Mouse (Mus musculus): ENCODE measurements around the gene Tsc22d1.

Tsc22d1 gene

DNA sequence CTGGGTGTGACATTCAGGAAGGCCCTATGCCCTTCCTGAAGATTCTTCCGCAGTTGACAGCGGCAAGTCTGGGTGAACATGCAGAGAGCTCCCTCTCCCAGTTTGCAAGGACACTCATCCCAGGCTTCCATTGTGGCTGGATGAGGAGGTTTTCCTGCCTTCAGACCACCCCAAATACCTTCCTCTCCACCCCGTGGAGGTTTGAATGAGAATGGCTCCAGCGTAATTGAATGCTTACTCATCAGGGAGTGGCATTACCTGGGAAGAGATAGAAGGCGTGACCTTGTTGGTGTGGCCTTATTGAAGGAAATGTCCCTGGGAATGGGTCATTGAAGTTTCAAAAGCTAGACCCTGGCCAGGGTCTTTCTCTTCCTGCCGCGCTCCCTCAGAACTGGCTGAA is 100.9 kb downstream of the Tsc22d1 start:
- DNase-seq (ENCODE audit: low spot score in 2 of 2): no peak

DNA sequence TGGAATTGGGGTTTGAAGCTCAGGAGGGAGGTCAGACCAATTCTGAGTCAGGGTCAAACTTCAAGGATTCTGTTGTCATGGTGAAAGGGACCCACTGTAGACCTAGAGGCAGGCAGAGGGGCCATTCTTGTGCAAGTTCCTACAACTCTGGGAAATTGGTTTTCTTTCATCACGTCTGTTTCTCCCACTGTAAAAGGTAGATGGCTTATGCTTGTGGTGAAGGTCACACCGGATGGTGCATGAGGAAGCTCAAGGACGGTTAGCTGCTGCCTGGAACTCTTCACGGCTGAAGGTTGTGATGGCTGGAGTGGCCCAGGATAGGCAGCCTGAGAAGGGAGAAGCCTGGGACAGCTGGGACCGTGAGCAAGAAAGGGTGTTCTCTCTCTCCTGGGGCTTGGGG is 103.5 kb downstream of the Tsc22d1 start:
- DNase-seq (ENCODE audit: low spot score in 2 of 2): no peak

DNA sequence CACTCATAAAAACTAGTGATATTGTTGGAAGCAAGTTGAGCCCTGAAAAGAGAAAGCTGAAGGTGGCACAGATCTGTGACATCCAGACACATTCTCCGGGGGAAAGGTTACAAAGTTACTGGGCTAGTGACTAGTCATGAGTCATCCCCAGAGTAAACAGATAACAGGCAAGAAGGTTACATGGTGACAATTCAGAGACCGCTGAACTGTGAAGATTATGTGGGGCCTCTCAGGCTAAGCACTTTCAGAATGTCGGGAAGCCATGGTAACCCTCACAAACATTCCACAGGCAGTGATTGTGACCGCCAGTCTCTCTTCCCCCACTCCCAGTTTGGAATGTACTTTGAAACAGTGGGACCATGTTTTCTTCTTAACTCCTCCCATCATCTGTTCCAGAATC is 105.8 kb downstream of the Tsc22d1 start:
- DNase-seq (ENCODE audit: low spot score in 2 of 2): no peak

DNA sequence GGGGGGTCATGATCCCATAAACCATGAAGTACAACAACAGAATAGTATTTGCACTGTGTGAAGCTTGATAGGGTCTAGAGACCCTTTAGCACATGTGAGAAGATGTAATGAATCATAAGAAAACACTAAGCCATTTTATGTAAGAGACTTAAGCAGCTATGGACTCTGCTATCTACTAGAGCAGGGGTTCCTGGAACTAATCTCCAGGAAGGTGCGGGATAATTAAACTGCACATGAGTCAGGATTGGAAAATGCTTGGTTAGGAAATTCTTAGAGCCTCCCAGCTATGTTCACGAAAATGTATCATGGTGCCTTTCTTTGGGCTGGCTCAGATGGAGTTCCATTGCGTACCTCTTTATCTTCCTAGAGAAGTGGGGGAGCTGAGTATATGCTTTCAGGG is 106.5 kb downstream of the Tsc22d1 start:
- no peak for DNase-seq (ENCODE audit: low spot score in 2 of 2)

DNA sequence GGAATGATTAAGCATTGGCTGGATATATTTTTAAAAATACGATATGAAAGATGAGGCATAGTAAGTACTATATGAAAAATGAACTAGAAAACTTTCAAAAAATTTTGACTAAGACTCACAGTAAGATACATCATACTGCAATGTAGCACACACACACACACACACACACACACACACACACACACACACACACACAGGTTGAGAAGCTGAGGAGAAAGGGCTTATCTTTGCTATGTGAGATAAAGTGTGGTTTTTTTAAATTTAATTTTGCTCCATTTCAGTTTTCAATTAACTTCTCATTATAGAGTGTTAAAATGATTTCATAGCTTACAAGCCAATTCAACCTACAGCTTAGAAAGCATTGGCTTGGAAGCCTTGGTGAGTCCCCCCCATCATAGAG is 108.6 kb downstream of the Tsc22d1 start:
- DNase-seq (ENCODE audit: low spot score in 2 of 2): no peak

DNA sequence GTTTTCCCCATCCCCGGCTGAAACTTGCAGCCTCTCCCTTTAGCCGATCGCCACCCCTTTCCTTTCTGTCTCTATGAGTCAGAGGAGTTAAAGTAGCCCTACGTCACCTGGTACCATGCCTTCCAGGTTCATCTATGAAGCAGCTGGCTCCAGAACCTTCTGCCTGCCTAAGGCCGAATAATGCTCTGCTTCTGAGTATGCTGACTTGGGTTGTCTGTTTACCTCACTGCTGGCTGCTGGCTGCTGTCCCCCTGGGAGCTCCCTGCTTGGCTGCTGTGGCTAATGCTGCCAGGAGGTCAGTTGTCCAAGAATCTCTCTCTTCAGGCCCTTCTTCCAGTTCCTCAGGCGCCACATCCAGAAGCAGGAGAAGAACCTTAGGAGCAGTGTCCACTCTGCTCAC is 111.7 kb downstream of the Tsc22d1 start:
- DNase-seq (ENCODE audit: low spot score in 2 of 2): no peak

DNA sequence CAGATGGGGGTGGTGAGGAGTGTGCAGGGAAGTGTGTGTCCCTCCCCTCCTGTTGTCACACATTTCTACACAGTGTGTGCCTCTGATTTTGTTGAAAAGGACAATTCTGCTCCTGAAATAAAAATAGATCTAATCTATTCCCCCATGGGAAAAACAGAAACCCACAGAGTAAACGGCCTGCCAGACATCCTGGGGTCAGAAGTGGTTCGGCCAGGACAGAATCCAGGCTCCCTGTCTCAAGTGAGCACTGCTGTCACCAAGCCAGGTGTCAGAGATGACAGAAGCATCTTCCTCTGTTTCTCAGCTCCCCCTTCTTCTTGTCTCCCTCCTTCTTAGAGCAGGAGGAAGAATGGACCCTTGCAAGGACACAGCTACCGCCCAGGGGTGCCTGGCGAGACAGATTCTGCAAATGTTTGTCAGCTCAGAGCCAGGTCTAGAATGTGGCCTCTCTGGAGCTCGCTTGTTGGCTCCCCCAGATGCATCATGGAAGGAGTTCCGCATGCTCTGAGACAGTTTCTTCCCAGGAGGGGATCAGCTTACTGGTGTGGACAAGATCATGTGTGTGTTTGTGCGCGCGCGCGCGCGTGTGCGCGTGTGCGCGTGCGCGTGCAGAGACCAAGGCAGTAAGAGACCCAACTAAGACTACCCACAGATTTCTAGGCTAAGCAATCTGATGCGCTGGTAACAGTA is 112.4 kb downstream of the Tsc22d1 start:
- DNase-seq (ENCODE audit: low spot score in 2 of 2): no peak

DNA sequence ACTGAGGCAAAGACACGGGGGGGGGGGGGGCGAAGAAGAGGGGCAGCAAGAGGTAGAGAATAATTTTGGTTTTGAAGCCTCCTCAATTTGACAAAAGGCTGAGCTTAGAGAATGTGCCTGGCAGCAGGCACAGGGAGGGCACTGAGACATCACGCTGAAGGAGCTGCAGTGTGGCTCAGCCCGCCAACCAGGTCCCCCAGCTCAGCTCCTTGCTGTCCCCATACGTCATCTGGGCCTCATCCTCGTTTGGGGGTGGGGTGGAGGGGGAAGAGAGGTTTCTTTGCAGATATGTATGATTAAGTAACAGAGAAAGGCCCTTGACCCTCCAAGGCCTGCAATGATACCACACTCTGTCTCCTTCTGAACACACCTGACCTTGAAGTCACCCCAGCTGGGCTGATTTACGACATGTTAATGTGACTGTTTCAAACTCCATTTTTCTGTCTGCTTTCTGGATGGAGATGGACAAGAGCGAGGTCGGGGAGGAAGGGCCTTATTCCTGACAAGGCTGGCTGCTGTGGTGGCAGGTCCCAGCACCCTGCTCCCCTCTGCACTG is 113.1 kb downstream of the Tsc22d1 start:
- no peak for DNase-seq (ENCODE audit: low spot score in 2 of 2)

DNA sequence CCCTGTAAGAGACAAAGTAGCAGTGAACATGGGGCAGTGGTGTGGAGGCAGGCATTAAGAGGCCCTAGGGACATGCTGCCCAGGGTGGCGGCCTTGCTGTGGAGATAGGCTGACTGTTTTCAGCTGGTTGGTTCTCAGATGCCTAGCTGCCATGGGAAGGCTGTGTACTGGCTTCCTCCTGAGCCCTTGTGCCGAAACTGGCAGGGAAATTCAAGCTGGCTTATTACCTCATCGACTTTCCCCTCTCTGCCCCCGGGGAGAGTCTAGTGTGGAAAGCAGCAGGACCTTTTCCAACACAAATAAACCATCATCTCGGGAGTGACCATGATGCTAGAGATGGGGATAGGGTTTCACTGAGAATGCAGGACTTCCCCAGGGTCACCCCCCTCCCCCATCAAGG is 113.9 kb downstream of the Tsc22d1 start:
- no peak for DNase-seq (ENCODE audit: low spot score in 2 of 2)

DNA sequence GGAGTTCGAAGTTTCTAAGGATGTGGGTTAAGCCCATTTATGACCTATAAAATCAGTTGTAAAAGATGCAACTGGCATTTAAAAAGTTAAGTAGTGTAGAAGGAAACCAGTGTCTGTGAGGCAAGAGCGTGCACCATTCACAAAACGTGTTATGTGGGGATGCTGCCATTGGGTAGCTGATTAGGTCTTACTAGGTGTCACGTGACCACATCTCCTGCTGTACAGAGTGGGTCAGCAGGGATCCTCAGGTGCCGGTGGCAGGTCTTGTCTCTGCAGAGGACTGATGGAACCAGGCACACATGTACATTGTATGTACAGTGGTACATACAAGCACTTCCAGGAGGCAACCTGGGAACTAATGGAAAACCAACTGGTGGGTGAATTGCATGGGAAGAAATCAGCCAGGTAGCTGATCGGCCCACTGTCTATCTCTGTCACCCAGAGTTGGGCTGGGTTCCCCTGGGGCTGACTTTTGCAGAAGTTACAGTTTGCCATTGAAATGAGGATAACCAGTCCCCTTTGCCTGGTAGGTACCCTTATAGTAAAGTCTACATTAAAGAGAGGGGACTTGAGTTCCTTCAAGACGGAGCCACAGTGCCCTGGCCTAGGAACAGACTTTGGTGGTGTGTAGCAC is 116.4 kb downstream of the Tsc22d1 start:
- no peak for DNase-seq (ENCODE audit: low spot score in 2 of 2)

DNA sequence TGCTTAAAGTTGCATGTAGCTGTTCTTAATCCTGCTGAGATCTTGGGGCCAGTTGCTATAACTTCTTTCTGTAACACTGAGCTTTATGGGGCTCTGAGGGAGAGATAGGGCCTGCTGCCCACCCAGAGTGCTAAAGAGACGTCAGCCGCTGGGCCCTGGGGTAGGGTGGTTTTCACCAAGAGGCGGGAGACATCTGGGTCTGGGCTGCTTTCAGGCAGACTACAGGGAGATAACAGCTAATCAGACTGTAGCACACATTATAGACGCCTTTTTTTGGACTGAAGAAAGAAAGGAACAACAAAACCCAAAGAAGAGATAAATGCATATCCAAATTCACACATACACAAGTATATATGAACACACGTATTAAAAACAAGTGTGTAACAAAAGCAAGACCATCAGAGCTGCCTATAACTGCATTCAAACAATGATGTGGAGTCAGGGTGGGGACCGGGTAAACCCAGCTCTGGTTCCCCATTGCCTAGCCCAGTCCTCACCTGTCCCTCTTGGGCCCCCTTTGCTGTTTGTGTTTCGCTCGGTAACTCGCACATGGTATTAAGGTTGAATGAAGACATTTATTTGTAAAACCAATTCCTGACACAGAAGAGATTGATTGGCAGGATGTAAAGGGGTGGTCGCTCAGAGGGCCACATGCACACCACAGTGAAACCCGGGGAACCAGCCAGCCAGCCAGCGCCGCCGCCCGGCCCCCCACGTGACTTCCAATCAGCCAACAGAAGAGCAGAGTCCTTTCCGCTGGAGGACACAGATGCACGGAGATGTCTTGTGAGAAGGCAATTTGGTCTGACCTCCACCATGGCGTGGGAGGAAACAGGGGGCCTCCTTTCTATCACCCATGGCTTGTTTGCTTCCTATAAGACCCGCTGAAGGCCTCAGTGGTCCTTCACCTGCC is 117.8 kb downstream of the Tsc22d1 start:
- peak; percentile 35 to 59 for DNase-seq (ENCODE audit: low spot score in 2 of 2)

DNA sequence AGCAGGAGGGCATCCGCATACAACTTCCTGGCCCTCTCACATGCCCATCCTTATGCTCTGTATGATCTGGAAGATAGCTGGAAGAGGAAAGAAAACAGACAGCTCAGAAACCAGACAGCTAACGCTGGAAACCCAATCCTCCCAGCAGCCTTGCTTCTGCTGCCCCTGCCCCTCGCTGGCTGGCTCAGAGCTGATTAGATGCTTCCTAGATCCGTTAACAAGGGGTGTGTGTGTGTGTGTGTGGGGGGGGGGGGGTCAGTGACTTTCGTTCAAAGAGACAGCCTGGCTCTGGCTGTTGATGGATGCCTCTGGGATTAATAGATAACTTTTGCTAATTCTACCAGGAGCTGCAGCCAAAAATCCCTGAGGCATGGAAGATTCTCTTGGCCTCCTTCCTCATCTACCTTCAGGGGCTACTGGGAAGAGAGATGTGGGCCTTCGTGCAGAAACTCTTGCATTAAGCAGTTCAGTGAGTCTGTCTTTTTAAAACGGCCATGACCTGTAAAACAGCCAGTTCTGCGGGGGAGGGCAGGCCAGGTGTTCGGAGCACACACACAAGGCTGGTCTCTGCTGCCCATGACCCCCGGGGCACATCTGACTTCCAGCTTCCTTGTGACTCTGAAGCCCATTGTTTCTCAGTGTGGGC is 118.5 kb downstream of the Tsc22d1 start:
- peak in 1 of 2 experiments; percentile 5 for DNase-seq (ENCODE audit: low spot score in 2 of 2)

DNA sequence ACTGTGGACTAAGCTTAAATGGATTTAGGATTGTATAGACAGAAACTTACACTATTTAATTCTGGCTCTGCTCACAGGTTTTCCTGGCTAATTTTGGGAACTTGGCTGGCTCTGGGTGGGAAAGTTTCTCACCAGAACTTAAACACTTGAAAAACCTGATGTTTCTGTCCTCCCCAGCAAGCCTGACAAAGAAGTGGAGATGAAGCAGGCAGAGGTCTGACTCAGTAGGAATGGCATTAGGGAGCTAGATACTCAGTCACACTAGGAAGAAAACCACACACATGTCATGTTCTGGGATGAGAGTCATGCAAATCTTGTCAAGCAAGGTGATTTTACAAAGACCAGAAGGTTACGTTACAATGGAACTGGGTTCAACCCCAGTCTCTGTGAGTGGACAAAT is 120.3 kb downstream of the Tsc22d1 start:
- no peak for DNase-seq (ENCODE audit: low spot score in 2 of 2)

DNA sequence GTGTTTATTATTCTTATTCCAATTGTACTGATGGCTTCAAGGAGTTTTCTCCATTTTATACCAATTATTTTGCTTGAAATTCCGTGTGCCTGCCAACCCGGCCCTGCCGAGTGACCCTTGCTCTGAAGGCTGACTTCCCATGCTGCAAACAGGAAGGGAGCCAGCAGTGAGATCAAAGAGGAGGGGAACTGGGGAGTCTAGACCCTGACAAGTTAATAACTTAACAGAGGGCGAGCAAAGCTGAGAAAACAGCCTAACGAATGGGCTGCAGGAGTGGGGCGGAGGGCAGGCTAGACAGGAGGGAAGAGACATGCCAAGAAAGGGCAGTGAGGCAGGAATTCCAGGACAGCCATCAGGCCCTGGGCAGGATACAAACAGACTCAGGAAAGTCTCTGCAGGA is 122.2 kb downstream of the Tsc22d1 start:
- DNase-seq (ENCODE audit: low spot score in 2 of 2): no peak

DNA sequence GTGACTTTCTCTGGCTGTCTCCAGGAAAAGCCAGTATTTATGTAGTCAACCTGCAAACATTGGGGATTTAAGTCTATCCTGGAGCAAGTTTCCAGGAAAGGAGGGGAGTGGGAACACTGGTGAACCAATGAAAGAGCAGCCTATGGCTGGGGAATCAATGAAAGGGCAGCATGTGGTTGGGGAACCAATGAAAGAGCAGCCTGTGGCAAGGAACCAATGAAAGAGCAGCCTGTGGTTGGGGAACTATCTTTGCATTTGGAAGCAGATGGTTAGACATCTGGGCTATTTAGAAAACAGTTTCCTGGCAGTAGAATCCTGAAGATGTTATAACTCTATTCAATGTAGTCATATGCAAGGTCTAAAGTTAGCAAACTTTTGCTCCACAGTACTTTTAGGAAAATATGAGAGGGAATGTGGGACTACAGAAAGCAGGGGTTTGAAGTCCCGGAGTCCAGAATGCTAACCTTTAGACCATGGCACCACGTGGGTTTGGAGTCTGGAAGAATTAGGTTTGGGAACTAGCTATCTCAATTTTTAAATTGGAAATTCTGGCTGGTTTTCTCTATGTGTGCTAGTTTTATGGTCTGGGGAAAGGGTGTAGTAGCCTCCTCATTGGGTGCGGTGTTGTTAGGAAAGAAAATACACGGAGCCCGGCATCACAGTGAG is 125.4 kb downstream of the Tsc22d1 start:
- DNase-seq (ENCODE audit: low spot score in 2 of 2): no peak

DNA sequence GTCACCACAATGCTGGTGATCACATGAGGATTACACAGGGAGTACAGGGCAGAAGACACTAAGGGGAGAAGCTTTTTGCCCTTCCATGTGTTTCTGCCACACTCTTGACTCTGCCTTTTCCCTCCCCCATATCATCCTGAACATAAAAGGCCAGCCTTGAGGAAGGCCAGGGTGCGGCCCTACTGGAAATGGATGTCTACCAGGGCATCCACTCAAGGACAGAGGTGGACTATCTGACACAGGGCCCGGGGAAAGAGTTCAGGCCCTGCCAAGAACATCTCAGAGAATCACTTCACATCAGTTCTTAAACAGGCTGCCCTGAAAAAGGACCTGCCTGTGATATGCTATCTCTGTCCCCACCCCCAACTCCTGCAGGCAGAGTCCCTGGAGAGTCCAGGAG is 126.6 kb downstream of the Tsc22d1 start:
- no peak for DNase-seq (ENCODE audit: low spot score in 2 of 2)

DNA sequence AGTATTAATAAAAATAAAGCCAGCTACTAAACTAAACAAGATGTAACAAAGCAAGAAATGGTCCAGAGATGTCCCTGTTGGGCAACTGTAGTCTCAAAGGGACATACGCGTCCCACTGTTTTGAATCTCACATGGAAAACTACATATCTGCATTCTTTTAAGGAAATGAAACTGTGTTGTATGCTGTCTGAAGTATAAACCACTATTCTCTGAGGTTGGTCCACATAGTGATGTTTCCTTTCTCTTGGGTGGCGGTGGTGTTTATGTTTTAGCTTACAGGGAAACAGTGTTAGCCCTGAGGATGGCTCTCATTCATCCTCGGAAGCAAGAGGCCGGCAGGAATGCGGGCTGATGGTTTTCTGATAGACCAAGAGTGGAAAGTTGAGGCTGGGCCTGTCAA is 129.4 kb downstream of the Tsc22d1 start:
- no peak for DNase-seq (ENCODE audit: low spot score in 2 of 2)

DNA sequence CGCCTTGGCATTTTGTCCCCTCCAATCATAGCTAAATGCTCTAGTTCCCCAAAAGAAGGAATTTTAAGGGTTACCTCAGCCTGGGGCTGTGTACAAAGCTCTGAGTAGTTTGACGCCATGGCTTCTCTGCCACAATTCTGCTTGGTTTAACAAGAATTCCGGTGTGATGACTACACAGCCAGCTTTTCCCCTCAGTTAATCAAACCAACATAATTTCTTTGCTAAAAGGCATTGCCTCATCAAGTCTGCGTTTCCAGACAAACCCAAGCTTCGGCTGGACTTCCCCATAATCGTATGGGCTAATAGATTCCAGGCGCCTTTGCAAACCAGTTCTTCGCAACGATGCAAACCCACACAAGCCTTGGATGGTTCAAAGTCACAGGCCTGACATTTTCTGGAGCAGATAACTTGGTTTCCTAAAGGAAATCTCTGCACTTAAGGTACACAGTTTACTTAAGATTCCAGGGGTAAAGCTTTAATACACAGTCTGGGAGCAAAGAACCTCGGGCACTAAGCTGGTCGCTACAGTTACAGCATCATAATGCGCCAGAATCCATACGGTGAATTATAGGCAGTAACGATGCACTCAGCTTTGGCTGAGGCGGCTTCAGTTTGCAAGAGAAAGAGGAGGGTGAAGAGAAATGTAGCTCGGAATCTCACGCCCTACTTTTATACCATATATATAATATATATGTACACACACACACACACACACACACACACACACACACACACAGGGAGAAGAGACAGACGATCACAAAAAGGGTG is 140.7 kb downstream of the Tsc22d1 start:
- DNase-seq (ENCODE audit: low spot score in 2 of 2): no peak

DNA sequence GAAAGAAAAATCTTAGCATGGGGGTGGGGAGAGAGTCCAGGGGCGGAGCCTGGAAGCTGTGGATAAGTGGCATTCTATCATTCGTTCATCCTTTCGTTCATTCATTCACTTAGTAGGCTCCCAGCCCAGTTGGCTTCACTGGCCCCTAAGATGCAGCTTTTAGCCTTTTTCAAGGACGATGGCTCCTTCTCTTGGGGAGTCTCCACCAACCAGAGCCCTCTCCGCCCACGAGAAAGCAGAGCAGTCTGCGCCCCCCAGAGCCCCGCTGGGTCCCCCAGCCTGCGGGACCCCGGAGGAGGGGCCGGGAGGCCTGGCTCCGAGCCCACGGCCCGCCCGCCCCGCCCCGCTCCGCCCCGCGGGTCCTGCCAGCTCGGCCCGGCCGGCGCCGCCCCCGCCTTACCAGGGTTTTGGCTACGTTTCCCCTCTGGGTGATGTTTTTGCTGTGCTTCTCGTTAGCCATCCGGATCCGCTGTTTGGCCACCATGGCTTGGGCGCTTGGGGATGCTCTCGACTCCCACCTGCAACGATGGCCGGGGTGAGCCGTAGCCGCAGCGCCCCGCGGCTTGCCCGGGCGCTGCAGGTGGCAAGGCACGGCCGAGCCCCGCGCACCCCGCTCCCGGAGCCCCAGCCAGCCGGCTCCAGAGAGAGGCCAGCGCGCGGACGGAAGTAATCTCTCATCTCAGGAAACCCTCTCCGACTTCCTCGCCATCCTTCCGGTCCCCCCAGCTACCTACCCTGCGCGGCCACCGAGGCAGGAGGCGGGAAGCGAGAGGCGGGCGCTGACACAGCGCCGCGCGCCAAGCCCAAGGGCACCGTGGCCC is 141.5 kb downstream of the Tsc22d1 start:
- DNase-seq (ENCODE audit: low spot score in 2 of 2): peak; percentile 55 to 66

DNA sequence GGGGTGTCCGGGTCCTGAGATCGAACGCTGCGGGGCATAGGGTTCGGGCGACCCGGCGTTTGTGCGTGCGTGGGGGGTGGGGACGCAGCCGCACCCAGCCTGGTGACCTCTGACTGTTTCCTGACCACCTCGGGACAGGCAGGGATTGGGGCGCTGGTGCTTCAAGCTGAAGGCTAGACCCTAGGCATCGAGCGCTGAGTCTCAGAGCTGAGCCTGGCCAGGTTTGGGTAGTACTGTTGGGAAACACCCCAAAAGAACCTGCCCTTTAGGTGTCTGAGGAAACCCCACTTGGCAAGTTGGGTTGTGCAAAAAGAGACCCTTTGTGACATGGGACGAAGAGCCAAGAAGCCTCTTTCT is 142.1 kb downstream of the Tsc22d1 start, which contains the start of gene Serp2:
TSS of gene Serp2 (minus strand) at position 38 of the 357 bp plus-strand sequence.
- no peak for DNase-seq (ENCODE audit: low spot score in 2 of 2)

Data from thymus, postnatal 10 days (tissue).